Mouse (Mus musculus): ENCODE data around the gene Ica1. TPM values are rescaled to one million over a fixed set of nuclear protein-coding genes. Genes with fewer than 3 reads are reported as not detected.

Ica1 gene
- polyA plus RNA-seq (2012; ENCODE audit: low replicate concordance), result 2.1 and 3.9 TPM in 2 replicates

DNA sequence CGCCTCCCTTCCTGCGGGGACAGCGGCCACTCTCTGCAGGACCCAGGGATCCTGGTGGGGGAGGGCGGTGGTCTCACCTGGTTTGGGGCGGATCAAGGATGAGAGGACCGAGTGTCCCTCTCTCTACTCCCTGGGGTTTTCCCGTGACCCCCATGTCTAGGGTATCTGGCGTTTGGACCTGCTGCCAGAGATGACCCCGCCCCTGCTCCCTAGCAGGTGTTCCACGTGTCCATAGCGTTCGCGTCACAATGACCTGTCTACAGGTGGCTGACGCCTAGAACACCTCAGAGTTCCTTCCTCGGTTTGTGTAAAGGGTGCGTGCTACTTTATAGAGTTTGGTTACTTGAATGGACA, at the start of gene Ica1:
Ica1 (minus strand) TSS at position 193 of the 354 bp plus-strand sequence.

Other genes with a start within 250 kb of the Ica1 start
- gene Nxph1, start 169.9 kb upstream of the Ica1 start, polyA plus RNA-seq (2012; ENCODE audit: low replicate concordance), result not detected in 2 replicates

Data from hematopoietic multipotent progenitor cell, adult 10-12 weeks (in vitro differentiated cells).